In genomic region chr13:59556670-59557069, GRCm38 (mm10) we compare ENCODE assay signal across 8 mouse cellular contexts. TPM values are rescaled to one million over a fixed set of nuclear protein-coding genes. Genes with fewer than 3 reads are reported as not detected.
A peak's percentile ranks its signal among the peaks of the same experiment; 100 is the strongest.
DNase-seq lines count a peak whose midpoint lies in the region; ATAC-seq lines count a peak whose summit lies in the region.

No protein-coding gene starts in this region.

- no peaks in the 10 kb centered on the region for H3K9me3 ChIP-seq in forebrain, embryonic 11.5 days (ENCODE audit: control insufficient read depth, low read length)
- no peaks in the 10 kb centered on the region for H3K9me3 ChIP-seq in heart, embryonic 16.5 days (replicated peaks; ENCODE audit: control insufficient read depth, low read length)

- H3K4me3 ChIP-seq in forebrain, embryonic 11.5 days (ENCODE audit: low read depth, low read length), result peak overlapping the region; percentile 83
- H3K4me3 ChIP-seq in heart, embryonic 16.5 days (ENCODE audit: low read length), result peak overlapping the region; percentile 85

- H3K27ac ChIP-seq in forebrain, embryonic 11.5 days (ENCODE audit: low read depth, low read length), result peak overlapping the region; percentile 31; the same call in 1 of the 2 replicates
- H3K27ac ChIP-seq in heart, embryonic 16.5 days (ENCODE audit: low read length), result peak overlapping the region; percentile 50

- H3K4me1 ChIP-seq in forebrain, embryonic 11.5 days (replicated peaks; ENCODE audit: control insufficient read depth, insufficient read depth, low read length), result peaks cover 4% of the 10 kb centered on the region; the same call in 1 of the 2 replicates
- H3K4me1 ChIP-seq in heart, embryonic 16.5 days (ENCODE audit: control insufficient read depth, insufficient read depth, low read length), result peaks cover 17% of the 10 kb centered on the region

- peak; percentile 38 for DNase-seq in ES-CJ7 (ENCODE audit: low read depth, low spot score)
- DNase-seq in c-Kit-negative CD71-positive TER-119-positive erythroid progenitor cells, embryonic 14.5 days (ENCODE audit: low read depth, low spot score), result peak; percentile 49
- peak; percentile 82 for DNase-seq in forebrain, embryonic 11.5 days (ENCODE audit: low spot score)
- peak; percentile 75 for DNase-seq in kidney, postnatal 14 days
- DNase-seq in lung, postnatal 10 days, result peak; percentile 73
- peak; percentile 28 for DNase-seq in ovary, postnatal 10 days (ENCODE audit: low spot score)
- peak; percentile 68 for DNase-seq in thymus, postnatal 14 days

- WGBS in forebrain, embryonic 11.5 days, result 0% methylated on average over 45 of the region's 45 CpGs
- 0% methylated on average over 35 of the region's 45 CpGs for WGBS in heart, embryonic 16.5 days

- H3K36me3 ChIP-seq in forebrain, embryonic 11.5 days (ENCODE audit: control insufficient read depth, insufficient read depth, low read length), result no peaks in the 10 kb centered on the region
- no peaks in the 10 kb centered on the region for H3K36me3 ChIP-seq in heart, embryonic 16.5 days (ENCODE audit: control insufficient read depth, insufficient read depth)

- peak overlapping the region; percentile 84 for H3K9ac ChIP-seq in forebrain, embryonic 11.5 days (ENCODE audit: low read length)
- peak overlapping the region; percentile 85 for H3K9ac ChIP-seq in heart, embryonic 16.5 days (ENCODE audit: low read length)

- peak overlapping the region; percentile 96 for H3K4me2 ChIP-seq in forebrain, embryonic 11.5 days (ENCODE audit: low read depth, low read length, severe bottlenecking)
- peak overlapping the region; percentile 96 for H3K4me2 ChIP-seq in heart, embryonic 16.5 days (ENCODE audit: low read depth, low read length)

- ATAC-seq in forebrain, embryonic 11.5 days (replicated peaks; ENCODE audit: low FRiP score), result peak; percentile 80
- peak; percentile 74 for ATAC-seq in heart, embryonic 16.5 days (replicated peaks; ENCODE audit: extremely low read depth, insufficient read depth, low FRiP score)

- no peaks in the 10 kb centered on the region for H3K27me3 ChIP-seq in forebrain, embryonic 11.5 days (ENCODE audit: control insufficient read depth, insufficient read depth, low read length)
- H3K27me3 ChIP-seq in heart, embryonic 16.5 days (ENCODE audit: control insufficient read depth, insufficient read depth, low read length), result no peaks in the 10 kb centered on the region

RNA-seq across cellular contexts. Expression of gene Agtpbp1, which starts 28.4 kb away (rescaled TPM):
- 20.4 and 21.0 TPM in 2 replicates for polyA plus RNA-seq in forebrain, embryonic 11.5 days (2014; fragmentation: Nextera tagmentation; extraction: Ambion mirVana)
- 12.1 and 12.5 TPM in 2 replicates for polyA plus RNA-seq in heart, embryonic 16.5 days (2015; fragmentation: Nextera tagmentation; extraction: Ambion mirVana)

RNA-seq across cellular contexts. Expression of gene Naa35, which starts 28.4 kb away (rescaled TPM):
- 102 TPM in 2 replicates for polyA plus RNA-seq in forebrain, embryonic 11.5 days (2014; fragmentation: Nextera tagmentation; extraction: Ambion mirVana)
- 77.0 and 84.4 TPM in 2 replicates for polyA plus RNA-seq in heart, embryonic 16.5 days (2015; fragmentation: Nextera tagmentation; extraction: Ambion mirVana)

Comparison
In these comparisons a context has a peak if more than half of its experiments do, and no peak if none do; other contexts are left out.
1. Peak in every context shown above with its lines: DNase-seq, ATAC-seq, H3K4me3 ChIP-seq and H3K27ac ChIP-seq.
2. DNase-seq: peak in every context shown above with its lines; median percentile 82 in forebrain, embryonic 11.5 days; 75 in kidney, postnatal 14 days; 73 in lung, postnatal 10 days; 68 in thymus, postnatal 14 days; 49 in c-Kit-negative CD71-positive TER-119-positive erythroid progenitor cells, embryonic 14.5 days; 38 in ES-CJ7; 28 in ovary, postnatal 10 days.